Mouse (Mus musculus): ENCODE results near the gene Aqp7.
"Not testable (repeated sequence)": the region's sequence is repeated elsewhere in the genome, so short reads cannot be mapped to it uniquely, and the experiment has no call there.

The Aqp7 gene

GRCm38 (mm10) chr4:41047524-41048271 is at the start of gene Aqp7:
TSS of gene Aqp7 (minus strand) at chr4:41048139.
- DNase-seq (ENCODE audit: low spot score in 2 of 2) = no peak

GRCm38 (mm10) chr4:41097381-41097780 is 49.4 kb upstream of the Aqp7 start:
- no peak for DNase-seq (ENCODE audit: low spot score in 2 of 2)

- no peak for DNase-seq (ENCODE audit: low spot score in 2 of 2)
Measured at GRCm38 (mm10) chr4:41096794-41097193, 48.9 kb upstream of the Aqp7 start.

GRCm38 (mm10) chr4:41096169-41096568 is 48.2 kb upstream of the Aqp7 start:
- no peak for DNase-seq (ENCODE audit: low spot score in 2 of 2)

GRCm38 (mm10) chr4:41094361-41094760 is 46.4 kb upstream of the Aqp7 start:
- no peak for DNase-seq (ENCODE audit: low spot score in 2 of 2)

- DNase-seq (ENCODE audit: low spot score in 2 of 2) = no peak
Measured at GRCm38 (mm10) chr4:41092958-41093357, 45.0 kb upstream of the Aqp7 start.

GRCm38 (mm10) chr4:41091391-41091790 is 43.5 kb upstream of the Aqp7 start:
- no peak for DNase-seq (ENCODE audit: low spot score in 2 of 2)

- DNase-seq (ENCODE audit: low spot score in 2 of 2) = no peak
Measured at GRCm38 (mm10) chr4:41089705-41090104, 41.8 kb upstream of the Aqp7 start.

- DNase-seq (ENCODE audit: low spot score in 2 of 2) = no peak
Measured at GRCm38 (mm10) chr4:41089189-41089588, 41.2 kb upstream of the Aqp7 start.

GRCm38 (mm10) chr4:41087459-41088298 is 39.7 kb upstream of the Aqp7 start:
- no peak for DNase-seq (ENCODE audit: low spot score in 2 of 2)

- no peak for DNase-seq (ENCODE audit: low spot score in 2 of 2)
Measured at GRCm38 (mm10) chr4:41086947-41087346, 39.0 kb upstream of the Aqp7 start.

- DNase-seq (ENCODE audit: low spot score in 2 of 2) = no peak
Measured at GRCm38 (mm10) chr4:41084819-41085218, 36.9 kb upstream of the Aqp7 start.

- DNase-seq (ENCODE audit: low spot score in 2 of 2) = not testable (repeated sequence)
Measured at GRCm38 (mm10) chr4:41082803-41083202, 34.9 kb upstream of the Aqp7 start.

- DNase-seq (ENCODE audit: low spot score in 2 of 2) = no peak
Measured at GRCm38 (mm10) chr4:41081733-41082132, 33.8 kb upstream of the Aqp7 start.

GRCm38 (mm10) chr4:41078726-41079125 is 30.8 kb upstream of the Aqp7 start:
- no peak for DNase-seq (ENCODE audit: low spot score in 2 of 2)

GRCm38 (mm10) chr4:41074461-41074860 is 26.5 kb upstream of the Aqp7 start:
- DNase-seq (ENCODE audit: low spot score in 2 of 2) = no peak

GRCm38 (mm10) chr4:41073008-41073817 is 25.3 kb upstream of the Aqp7 start:
- DNase-seq (ENCODE audit: low spot score in 2 of 2) = no peak

- DNase-seq (ENCODE audit: low spot score in 2 of 2) = no peak
Measured at GRCm38 (mm10) chr4:41071500-41072429, 23.8 kb upstream of the Aqp7 start.

- DNase-seq (ENCODE audit: low spot score in 2 of 2) = no peak
Measured at GRCm38 (mm10) chr4:41065196-41065595, 17.3 kb upstream of the Aqp7 start.

- DNase-seq (ENCODE audit: low spot score in 2 of 2) = no peak
Measured at GRCm38 (mm10) chr4:41063894-41064673, 16.1 kb upstream of the Aqp7 start.

Measured in cerebellum, postnatal 4 days (tissue).